Mouse (Mus musculus): ENCODE measurements around the gene Jsrp1.

DNA sequence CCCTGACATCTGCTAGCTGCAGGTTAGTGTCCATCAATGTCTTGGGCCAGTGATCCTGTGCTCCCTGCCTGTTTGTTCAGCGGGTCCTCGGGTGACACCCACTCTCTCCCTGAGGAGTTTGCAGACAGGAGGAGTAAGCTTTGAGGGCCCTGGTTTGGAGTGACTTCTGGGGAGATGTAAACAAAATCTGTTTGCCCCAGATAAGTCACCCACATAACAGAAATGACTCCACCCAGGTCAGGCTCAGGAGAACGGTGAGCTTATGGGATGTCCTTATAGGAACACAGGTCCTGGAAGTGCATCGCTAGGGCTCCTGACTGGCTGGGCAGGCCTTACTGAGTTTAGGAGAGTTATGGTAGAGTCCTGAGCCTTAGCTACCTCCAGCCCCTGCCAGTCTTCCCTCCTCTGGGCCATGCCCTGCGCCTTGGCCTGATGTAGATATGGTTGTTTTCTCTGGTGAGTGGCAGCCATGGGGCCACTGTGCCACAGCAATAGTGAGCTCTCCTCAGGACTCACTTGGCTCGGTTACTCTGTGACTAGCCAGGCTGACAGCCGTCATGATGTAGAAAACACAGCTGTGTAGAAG, 45.1 kb upstream of the Jsrp1 start:
- TF ChIP-seq CTCF (IDR thresholded peaks at IDR 0.05; ENCODE audit: extremely low read depth, insufficient read depth, low read length) = no peak
- TF ChIP-seq POLR2A (IDR thresholded peaks at IDR 0.05; ENCODE audit: extremely low read depth, insufficient read depth, low read length) = no peak
